Mouse (Mus musculus) cerebellum, postnatal 4 days (tissue): ENCODE results near the gene Zfr2.
A peak's percentile ranks its signal among the peaks of the same experiment; 100 is the strongest.

Experiments
- DNase-seq, 2 experiments: peaks; one replicate each; pipeline ENCODE4 v3.0.0; 2022; ENCODE audit warnings: low spot score in 2 of 2, mixed read lengths in 1 of 2

Zfr2 gene

DNA sequence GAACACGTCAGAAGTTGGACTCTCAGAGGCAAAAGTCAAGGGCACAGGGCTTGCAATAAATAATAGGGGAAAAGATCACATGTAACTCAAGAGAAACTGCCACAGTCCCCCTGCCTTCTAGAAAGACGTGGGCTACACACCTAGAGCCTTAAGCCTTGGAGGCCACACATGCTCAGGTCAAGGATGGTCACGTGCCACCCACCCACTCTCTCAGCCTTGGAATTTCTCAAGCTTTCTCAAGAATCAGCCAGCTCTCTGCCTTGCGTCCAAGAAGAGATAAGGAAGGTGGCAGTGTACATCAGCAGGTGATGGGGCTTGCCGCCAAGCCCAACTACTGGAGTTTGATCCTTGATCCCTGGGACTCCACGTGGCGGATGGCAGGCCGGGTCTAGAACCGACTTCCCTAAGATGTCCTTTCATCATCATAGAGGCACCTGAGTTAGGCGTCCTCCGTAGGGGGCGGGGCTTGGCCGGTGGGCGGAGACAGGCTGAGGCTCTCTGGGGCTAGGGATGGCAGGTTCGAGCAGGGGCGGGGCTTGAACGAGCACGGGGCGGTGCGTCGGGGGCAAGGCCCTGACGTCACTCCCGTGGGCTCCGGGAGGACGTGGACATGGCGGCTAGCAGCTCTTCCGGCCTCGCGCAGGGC lies at the start of gene Zfr2:
Gene Zfr2, plus strand, starts transcription at position 576 of the 646 bp plus-strand sequence.
- peak; percentile 82 to 86 for DNase-seq

DNA sequence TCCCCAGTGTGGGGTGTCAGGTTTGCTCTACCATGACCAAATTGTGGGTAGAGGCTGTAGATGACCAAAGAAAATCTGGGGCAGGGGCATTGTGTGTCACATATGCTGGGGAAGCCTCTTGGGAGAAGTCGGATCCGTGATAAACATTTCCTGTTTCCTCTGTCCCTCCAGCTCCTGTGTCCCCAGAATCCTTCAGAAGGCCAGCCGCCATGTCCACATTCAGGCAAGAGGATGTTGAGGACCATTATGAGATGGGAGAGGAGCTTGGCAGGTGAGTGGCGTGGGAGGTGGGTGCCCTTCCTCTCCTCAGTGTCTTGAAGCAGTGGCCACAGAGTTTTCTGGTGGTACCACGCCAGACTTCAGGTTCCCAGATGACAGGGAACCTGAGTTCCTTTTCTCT lies 49.1 kb upstream of the Zfr2 start, which contains the start of gene 4930442H23Rik:
Gene 4930442H23Rik, minus strand, starts transcription at position 45 of the 400 bp plus-strand sequence.
- no peak for DNase-seq

DNA sequence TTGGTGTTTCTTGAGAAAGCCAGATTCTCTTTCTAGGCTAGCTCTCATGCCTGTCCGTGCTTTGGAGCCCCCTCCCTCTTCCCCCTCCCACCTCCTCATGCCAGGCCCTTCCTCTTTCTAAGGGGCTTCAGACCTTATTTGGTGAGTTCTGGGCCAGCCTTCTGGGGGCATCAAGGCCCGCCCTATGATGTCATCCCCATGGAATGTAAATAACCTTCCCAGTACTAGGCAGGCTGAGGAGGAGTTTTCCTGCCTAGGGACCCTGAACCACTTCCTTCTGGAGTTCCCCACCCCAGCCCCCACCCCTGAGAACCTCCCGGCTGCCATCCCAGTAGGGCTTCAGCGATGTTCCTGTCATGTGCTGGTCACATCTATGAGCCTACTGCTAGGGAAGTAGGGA lies 48.2 kb upstream of the Zfr2 start:
- DNase-seq = no peak

DNA sequence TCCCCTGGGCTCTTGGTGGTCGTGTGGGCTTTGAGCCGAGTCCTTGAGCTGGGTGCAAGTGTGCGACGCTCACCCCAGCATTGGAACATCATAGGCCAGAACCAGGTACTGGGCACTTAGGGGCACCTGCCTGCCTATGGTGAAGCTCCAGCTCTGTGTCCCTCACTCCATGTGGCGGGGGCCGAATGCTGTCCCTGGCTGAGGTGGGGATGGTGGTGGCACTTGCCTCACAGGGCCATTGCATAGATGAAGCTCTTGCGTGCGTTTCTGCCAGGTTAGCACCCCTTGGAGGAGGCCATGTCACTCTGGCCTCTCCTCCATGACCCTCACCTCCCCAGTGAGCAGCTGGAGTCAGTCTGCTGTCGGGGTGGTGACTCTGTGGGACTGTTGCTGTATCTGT lies 45.8 kb upstream of the Zfr2 start:
- DNase-seq = no peak

DNA sequence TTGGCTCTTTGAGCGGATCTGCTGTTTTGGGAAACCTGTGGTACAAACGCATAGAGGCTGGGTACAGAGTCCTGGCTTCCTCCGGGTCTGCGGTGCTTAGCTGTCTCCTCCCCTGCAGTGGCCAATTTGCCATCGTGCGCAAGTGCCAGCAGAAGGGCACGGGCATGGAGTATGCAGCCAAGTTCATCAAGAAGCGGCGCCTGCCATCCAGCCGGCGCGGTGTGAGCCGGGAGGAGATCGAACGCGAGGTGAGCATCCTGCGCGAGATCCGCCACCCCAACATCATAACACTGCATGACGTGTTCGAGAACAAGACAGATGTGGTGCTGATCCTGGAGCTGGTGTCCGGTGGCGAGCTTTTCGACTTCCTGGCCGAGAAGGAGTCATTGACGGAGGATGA lies 43.1 kb upstream of the Zfr2 start:
- DNase-seq = no peak

DNA sequence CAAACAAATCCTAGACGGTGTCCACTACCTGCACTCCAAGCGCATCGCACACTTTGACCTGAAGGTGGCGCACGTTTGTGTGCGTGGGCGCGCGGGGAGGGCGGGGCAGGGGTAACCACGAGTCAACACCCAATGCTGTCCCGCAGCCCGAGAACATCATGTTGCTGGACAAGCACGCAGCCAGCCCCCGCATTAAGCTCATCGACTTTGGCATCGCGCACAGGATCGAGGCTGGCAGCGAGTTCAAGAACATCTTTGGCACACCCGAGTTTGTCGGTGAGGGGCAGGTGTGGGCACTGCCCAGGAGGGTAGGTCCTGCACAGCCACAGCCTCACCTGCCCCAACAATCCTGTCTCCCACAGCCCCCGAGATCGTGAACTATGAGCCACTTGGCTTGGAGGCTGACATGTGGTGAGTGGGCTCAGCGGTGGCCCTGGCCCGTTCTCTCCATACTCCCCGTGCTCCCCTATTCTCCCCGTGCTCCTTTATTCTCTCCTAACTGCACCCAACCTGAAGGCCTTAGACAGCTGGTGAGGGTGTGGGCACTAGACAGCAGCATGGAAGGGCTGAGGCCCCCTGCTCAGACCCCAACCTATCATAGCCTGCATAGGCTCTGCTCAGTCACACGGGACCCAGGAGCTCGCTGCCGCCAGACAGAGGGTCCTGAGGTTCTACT lies 42.6 kb upstream of the Zfr2 start:
- no peak for DNase-seq

DNA sequence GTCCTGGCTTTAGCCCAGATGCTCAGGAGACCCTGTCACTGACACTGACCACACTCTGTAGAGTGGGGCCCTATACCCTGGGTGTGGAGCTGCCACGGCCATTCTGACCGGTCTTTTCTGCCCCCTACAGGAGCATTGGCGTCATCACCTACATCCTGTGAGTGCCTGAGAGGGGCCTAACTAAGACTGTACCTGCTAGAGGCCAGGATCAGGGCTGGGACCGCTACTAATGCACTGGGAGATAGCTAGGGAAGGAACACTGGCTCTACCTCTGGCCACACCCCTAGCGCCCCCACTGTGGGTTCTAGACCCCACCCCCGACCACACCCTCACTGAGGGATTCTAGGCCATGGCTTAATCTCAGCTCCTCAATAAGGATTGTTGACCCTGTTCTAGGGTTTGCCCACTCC lies 42.0 kb upstream of the Zfr2 start:
- no peak for DNase-seq

DNA sequence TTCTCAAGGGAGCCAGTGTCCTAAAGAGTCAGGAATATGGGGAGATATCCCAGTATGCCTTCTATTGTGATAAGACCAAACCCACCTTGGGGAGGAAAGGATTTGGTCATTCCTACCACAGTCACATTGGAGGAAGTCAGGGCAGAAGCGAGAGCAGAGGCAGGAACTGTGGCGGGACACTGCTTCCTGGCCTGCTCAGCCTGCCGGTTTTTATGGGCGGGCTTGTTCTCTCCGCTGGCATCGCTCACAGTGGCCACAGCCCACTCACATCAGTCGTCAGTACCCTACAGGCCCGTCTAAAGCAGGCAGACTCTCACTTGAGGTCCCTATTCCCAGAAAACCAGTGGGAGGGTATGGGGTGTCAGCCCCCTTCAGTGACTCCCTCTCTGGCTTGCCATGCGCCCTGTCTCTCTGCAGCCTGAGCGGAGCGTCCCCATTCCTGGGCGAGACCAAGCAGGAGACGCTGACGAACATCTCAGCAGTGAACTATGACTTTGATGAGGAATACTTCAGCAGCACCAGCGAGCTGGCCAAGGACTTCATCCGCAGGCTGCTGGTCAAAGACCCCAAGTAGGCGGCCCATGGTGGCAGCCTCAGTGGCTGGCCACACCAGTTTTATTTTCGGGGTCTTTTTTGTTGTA lies 41.5 kb upstream of the Zfr2 start:
- DNase-seq = no peak

DNA sequence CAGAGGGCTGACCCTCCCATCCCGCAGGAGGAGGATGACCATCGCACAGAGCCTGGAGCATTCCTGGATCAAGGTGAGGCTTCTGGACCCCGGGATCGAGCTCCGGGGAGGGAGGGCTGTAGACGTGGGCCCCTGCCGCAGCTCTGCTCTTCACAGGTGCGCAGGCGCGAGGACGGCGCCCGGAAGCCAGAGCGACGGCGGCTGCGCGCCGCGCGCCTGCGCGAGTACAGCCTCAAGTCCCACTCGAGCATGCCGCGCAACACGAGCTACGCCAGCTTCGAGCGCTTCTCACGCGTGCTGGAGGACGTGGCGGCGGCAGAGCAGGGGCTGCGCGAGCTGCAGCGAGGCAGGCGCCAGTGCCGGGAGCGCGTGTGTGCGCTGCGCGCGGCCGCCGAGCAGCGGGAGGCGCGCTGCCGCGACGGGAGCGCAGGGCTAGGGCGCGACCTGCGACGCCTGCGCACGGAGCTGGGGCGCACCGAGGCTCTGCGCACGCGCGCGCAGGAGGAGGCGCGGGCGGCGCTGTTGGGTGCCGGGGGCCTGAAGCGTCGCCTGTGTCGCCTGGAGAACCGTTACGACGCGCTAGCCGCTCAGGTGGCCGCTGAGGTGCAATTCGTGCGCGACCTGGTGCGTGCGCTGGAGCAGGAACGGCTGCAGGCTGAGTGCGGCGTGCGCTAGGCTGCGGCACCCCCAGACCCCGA lies 40.5 kb upstream of the Zfr2 start:
- peak in 1 of 2 experiments; percentile 78 for DNase-seq

DNA sequence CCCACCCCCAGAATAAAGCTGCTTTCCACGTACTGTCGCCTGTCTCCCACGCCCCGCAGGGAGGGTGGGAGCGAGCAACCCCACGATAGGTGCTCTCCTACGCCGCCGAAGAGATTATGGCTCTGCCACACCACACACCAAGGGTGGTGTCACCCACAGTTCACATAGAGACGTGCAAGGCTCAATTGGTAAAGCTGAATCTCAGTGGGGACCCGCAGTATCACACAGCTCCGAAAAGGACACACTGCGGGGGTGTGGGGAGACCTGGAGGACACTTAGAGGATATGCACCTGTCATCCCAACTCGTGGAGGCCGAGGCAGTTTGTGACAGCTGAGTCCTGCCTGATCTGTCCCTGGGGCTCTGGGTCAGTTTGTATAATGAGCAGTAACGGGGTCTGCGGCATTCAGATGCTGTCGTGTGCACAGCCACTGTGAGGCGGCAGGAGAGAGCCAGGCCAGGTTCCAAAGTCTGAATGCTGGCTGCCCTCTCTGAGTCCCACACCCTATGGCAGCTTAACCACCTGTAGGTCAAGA lies 39.9 kb upstream of the Zfr2 start:
- DNase-seq = no peak

DNA sequence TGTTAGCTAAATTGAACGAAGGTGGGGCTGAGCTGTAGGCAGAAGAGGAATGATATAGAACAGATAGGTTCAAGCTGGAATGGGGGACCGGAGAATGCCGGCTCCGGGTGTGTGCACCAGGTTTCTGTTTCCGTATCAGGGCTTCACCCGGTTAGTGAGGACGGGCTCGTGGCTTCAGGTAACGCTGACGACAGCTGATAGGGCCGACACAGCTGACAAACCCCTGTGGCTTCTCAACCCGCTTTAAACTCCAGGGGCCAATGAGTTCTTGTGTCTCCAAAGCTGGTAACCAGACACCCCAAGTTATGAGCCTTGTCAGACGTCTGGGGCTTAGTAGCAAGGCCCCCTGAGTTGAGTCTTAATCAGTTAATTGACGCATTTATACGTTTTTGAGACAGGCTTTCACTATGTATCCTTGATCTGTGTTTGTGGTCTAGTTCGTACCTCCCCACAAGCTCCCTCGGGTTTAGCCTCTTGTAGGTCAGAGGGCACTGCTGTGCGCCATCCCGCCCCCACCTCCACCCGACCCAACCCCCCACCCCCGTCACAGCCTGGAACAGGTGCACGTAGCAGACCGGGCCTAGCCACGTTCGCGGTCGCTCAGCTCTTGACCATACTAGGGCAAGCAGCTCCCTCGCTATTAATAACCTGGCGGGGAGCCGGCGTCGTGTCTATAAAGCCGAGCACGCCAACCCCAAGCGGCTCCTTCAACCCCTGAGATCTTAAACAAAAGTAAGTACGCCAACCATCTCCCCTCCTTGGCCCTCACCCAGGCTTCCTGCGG lies 38.8 kb upstream of the Zfr2 start:
- no peak for DNase-seq

DNA sequence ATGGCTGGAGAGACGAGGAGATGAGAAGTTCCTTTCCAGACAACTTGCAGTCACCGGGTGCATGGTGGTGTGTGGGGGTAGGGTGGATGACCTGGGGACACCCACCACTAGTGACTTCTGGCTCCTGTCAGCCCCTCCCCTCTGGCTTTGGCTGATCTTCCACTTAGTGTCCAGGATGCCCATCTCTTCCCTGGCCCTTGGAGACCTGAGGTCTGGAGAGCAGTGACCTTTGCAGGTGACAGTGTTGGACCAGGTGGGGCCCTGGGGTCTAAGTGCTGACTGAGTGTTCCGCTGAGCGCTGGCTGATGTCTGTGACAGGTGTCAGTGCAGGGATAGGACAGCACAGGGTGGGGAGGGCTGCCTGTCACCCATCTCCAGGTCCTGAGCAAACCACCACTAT lies 37.7 kb upstream of the Zfr2 start:
- no peak for DNase-seq

DNA sequence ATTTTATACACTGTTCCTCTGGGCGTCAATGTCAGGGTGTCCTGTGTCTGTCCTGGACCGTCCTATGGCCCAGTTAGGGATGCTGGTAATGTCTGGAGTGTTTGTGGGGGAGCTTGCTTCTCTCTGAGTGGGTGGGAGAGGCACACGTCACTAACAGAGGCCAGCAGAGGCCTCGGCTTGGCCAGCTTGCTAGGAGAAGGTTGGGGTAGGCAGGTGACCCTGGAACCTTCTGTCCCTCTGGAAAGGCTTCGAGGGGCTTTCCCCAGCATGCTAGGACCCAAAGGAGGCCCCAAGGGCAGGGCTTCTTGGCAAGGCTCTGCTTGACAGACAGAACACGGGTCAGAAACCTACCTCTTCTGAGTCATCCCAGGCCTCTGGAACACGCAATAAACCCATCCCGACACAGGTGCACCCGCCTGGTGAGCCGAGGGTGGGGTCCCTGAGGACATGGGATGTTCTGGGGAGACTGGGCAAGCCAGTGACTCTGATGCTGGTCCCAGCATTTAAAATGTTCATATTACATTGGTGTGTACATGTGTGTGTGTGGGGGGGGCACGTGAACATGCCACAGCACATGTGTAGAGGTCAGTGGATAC lies 36.4 kb upstream of the Zfr2 start:
- no peak for DNase-seq

DNA sequence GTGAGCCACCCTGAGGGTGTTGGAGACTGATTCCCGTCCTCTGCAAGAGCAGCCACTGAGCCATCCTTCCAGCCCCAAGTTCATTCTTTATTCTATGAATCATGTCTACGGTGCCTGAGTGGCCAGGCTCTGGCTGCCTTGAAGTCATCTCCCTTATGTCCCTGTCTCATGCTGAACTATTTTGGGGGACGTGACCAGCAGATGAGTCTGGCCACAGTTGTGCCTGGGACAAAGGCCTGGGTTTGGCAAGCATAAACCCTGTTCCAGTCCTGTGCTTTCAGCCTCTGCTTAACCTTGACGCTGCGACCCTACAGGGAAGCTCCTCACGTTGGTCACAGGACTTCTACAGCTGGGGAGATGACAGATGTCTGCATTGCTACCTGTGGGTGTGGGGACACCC lies 35.6 kb upstream of the Zfr2 start:
- no peak for DNase-seq

DNA sequence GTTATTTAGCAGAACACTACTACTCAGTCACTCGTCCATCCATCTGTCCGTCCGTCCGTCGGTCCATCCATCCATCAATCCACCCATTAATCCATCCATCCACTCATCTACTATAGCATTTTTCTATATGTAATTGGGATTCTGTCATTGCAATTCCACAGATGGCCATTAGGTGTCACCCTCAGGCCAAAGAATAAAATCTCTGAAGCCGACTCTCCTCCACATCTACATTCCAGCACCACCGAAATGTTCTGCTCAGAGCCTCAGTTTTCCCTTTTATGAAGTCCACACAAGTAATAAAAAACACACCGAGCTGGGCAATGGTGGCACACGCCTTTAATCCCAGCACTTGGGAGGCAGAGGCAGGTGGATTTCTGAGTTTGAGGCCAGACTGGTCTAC lies 34.7 kb upstream of the Zfr2 start:
- peak in 1 of 2 experiments; percentile 73 for DNase-seq

DNA sequence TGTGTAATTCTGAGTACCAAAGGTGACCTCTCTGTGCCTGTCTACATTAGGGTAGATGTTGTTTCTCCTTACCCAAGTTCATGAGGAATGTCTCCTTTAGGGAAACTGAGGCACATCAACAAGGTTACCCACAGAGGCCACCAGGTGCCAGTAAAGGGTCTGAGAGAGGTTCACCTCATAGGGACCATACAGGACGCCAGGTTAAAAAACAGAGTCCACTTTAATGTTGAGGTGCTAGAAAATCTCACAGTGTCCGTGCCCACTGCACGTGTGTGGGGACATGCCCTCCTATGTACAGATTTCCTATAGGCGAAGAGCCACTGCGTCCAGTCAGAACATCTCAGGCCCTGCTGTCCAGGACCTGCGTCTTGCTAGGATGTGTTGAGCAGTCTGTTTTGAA lies 34.0 kb upstream of the Zfr2 start:
- no peak for DNase-seq

DNA sequence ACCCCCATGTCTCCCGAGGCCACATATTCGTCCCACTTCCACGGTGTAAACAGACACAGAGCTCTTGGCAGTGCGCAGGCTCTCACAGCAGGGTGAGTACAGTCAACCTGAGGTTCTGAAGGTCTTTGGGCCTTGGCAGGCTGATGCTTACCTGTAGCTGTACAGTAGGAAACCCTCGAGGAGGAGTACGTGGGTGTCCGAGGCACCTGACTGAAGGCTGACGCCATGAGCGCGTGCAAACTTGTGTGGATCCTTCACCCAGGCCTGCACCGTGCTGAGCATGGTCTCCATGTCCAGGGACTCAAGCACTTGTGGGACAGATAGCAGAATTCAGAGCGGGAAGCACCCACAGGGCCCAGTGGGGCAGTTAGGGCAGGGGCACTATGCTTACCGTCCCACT lies 32.8 kb upstream of the Zfr2 start:
- DNase-seq = no peak

DNA sequence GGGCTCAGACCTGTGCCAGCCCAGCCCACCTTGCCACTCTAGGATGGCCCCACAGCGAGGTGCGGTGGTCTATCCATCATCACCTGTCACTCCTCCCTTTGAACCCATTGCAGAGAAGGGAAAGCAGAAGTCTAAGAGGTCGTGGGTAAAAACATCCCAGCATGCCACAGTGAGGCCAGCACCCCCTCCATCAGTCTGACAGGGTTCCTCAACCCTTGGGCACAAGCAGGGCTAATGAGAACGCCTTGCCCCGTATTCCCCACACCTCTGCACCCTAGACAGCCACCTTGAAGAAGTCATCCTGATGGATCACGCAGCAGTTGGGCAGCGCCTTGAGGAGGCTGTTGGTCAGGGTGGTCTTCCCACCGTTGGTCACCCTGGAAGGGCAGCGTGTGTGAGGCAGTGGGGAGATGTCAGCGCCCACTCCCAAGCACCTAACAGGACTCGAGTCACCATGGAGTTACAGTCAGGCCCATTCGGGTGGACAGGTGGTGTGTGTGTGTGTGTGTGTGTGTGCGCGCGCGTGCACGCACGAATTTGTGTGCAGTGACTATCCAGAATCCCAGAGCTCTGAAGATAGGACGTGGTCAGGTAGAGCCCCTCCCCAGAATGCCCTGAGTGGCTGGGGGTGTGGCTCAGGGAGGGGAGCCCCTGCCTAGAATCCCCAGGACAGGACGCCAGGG lies 32.2 kb upstream of the Zfr2 start:
- no peak for DNase-seq

DNA sequence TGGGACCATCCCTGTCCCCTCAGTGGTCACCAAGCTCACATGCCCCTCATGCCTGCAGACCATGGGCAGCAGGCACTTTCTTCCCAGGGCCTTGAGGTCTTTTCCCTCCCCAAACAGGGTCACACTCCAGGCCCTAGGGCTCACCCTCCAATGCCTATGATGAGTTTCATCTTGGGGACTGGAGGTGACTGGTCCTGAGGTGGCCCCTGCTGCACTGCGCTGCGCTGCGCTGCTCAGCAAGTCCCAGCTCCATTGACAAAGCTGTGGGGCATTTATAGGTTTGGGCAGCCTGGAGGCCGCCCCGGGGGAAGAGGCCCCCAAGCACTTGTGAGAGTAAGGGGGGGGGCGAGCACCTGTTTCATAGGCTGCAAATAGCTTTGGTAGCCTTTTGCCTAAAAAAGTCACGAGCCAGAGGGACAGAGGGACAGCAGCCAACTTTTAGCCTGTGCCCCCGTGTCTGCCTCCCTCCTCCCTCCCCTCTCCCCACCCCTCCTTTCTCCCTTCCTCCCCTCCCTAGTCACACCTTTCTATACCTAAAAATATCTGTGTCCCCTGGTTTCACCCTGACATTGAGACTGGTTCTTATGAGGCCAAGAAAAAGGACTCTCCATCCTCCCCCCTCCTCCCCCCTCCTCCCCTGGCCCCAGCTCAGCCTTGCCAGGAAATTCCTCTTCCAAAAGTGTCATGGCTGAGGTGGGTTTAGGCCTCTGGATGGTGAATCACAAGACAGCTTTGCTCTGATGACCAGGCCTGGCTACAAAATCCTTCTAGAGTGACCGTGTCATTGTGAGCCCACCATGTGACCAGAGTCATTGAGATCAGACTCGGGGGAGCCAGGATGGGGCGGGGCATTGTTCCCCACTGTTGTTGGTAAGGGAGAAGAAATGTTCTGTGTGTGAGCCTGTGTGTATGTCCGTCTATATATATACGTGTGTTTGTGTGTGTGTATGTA lies 30.9 kb upstream of the Zfr2 start, which contains the start of gene Nmrk2:
Gene Nmrk2, minus strand, starts transcription at position 245 of the 952 bp plus-strand sequence.
- no peak for DNase-seq
